Mouse (Mus musculus) NIH3T3 (cell line): ENCODE measurements at regions not wholly inside any gene's neighbourhood (a gene's known extent, or its start where the extent isn't known, plus 50 kb on each side); places are given as distances from the start of the nearest gene placed in this dataset.

Experiments used
- DNase-seq: peaks from one replicate; pipeline ENCODE4 v3.0.0-alpha.2; 2012; ENCODE audit warnings: low read depth

DNA sequence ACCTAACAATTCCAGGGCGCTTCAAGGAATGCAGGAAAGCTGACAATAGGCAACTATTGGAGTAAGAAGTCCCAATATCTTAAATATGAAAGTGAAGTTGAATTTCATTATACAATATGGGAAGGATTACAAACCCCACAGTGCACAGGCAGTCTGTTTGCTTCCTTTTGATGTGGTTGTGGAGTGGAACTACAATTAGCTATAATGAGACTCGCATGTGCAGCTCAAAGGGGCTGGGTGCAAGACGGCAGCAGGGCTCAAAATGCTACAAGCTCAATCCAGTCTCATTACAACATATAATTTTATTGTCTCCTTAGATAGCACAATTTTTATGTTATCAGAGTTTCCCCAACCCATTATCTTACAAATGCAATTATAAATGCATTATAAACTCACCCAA, 54.7 kb upstream of the Ccser1 start:
- no peak for DNase-seq

DNA sequence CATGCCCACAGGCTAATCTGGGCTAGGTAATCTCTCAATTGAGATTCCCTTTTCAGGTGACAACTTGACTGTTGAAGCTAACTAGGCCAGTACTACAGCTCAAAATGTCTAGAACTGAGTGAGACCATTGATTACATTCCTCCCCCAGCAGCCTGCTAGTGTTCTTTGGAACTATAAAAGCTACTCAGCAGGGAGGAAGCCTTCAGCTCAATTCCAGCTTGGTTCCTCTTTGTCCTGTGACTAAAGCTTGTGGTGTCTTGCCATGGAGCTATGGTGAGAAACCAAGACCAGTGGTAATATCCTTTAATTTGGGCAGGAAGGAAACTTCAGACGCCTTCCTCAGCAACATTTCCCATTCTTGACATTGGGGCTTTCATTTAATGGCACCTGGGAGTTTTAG, 52.9 kb upstream of the Ccser1 start:
- DNase-seq, result no peak

DNA sequence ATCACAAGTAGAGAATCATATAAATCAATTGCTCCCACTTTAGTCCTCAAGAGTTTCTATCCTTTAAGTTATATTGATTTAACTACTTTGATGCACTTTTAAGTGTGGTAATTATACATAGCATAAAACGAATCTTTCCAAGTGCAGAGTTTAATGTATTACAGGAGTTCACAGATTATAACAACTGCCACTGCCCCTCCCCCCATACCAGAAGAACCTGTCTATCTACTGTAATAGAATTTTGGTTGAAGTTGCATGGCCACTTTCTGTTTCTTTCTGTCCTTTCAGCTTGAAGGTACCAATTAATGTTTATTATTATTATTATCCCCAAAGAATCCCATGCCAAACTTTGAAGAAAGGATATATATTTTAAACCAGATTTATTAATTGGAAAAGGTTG, 51.9 kb upstream of the Ccser1 start:
- DNase-seq, result no peak
